Mouse (Mus musculus) thymus, postnatal 14 days (tissue): ENCODE data around the gene Olfr1505.

ENCODE experiments used
- DNase-seq: peaks from one replicate; pipeline ENCODE4 v3.0.0; 2021

The Olfr1505 gene

DNA sequence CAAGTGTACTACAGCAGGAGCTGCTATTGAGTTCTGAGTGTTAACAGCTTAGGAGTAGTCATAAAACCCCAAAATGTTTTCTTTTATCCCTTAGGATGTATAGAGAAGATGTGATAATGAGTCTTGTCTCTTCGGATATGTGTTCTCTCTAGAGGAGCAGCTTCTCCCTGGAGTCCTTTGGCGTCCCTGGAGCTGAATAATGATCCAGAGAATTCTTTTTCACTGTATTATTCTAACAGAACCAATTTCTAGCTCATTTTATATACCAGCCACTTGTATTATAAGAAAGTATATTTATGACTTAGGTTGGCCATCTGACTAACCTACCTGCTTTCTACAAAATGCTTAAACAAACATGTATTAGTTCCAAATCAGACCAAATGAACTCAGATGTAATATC, at the start of gene Olfr1505:
Gene Olfr1505, plus strand, starts transcription at position 301 of the 400 bp plus-strand sequence.
- no peak for DNase-seq

DNA sequence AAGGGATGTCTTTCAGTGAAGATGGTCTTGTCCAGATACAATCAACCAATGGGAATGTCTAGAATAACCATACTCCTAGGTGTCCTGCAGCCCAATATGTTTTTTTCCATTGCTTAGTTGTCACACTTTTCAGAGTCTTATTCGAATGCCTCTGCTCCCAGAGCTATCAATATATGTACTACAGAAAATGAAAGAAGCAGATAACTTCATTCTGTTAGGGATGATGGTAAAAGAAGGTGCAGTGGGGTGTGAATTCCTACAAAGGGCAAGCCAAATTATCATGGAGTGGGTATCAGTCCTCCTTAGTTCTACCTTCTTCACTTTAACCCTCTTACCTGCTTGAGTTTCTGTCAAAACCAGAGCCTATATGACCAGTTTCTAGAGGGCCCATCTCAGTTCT, 15.5 kb upstream of the Olfr1505 start, which contains the start of gene Olfr1504:
Gene Olfr1504, minus strand, starts transcription at position 101 of the 400 bp plus-strand sequence.
- DNase-seq = no peak
